Mouse (Mus musculus): ENCODE data around the gene Gm20903. TPM values are rescaled to one million over a fixed set of nuclear protein-coding genes. Genes with fewer than 3 reads are reported as not detected.

Gene Gm20903
- polyA plus RNA-seq (2012), result not detected in 2 replicates

GRCm38 (mm10) chrY:73669015-73669414 is at the start of gene Gm20903:
Gene Gm20903, plus strand, starts transcription at chrY:73669315.

Data from megakaryocyte-erythroid progenitor cell, adult 5 weeks (primary cell).